Mouse (Mus musculus) embryonic fibroblast, embryonic 13.5 days (primary cell): ENCODE measurements around the gene Lmna. TPM values are rescaled to one million over a fixed set of nuclear protein-coding genes. Genes with fewer than 3 reads are reported as not detected.

ENCODE experiments used
- H3K27ac ChIP-seq: 2 replicates; pipeline ENCODE4 v1.5.1; 2012; ENCODE audit warnings: low read length, control low read depth, inconsistent platforms; ENCODE audit not compliant: insufficient read depth
- H3K4me1 ChIP-seq: 2 replicates; pipeline ENCODE4 v1.6.1; 2011; ENCODE audit warnings: low read length; ENCODE audit not compliant: control insufficient read depth, insufficient read depth
- H3K4me3 ChIP-seq: 2 replicates; pipeline ENCODE4 v1.5.1; 2011; ENCODE audit warnings: mild to moderate bottlenecking, control low read depth, low read length; ENCODE audit not compliant: insufficient read depth
- CTCF ChIP-seq: IDR thresholded peaks from 2 replicates; pipeline ENCODE4 v1.5.1; 2011; ENCODE audit warnings: mild to moderate bottlenecking, control low read depth, low read length, moderate library complexity, borderline replicate concordance; ENCODE audit not compliant: insufficient read depth
- POLR2A ChIP-seq: IDR thresholded peaks from 2 replicates; pipeline ENCODE4 v1.6.1; 2011; ENCODE audit warnings: low read depth, mild to moderate bottlenecking, control low read depth, low read length, moderate library complexity
- polyA plus RNA-seq: library from polyadenylated mRNA; stranded (reverse); fragments of >200 nt; gene quantifications from 2 replicates; pipeline ENCODE4 v1.2.4, GENCODE M21; 2011; ENCODE audit warnings: low read depth; ENCODE audit not compliant: missing spikeins, insufficient read length

Lmna gene
- polyA plus RNA-seq, 1 experiment: 401 TPM

DNA sequence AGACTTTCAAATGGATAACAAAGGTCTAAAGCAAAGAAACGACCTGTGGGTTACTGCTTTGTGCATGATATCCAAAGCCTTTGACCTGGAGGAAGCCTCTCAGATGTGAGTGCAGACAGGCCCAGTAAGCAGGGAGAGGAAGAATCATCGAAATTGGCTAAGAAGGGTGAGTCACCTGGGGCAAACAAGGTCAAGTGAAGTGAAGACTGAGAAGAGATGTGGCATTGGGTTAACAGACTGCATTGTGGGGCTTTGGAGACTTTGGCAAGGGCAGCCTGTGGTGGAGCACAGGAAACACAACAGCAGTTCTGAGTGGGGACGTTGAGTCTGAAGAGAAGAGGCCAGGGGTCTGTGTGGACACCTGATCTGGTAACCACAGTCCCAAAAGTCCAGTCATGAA, 45.3 kb downstream of the Lmna start:
- TF ChIP-seq CTCF: no peak
- no peak for TF ChIP-seq POLR2A
- Histone ChIP-seq H3K4me1 (peaks cover 8% of the 10 kb centered on the region), H3K27ac (no peak overlapping the region), H3K4me3 (no peak overlapping the region)

DNA sequence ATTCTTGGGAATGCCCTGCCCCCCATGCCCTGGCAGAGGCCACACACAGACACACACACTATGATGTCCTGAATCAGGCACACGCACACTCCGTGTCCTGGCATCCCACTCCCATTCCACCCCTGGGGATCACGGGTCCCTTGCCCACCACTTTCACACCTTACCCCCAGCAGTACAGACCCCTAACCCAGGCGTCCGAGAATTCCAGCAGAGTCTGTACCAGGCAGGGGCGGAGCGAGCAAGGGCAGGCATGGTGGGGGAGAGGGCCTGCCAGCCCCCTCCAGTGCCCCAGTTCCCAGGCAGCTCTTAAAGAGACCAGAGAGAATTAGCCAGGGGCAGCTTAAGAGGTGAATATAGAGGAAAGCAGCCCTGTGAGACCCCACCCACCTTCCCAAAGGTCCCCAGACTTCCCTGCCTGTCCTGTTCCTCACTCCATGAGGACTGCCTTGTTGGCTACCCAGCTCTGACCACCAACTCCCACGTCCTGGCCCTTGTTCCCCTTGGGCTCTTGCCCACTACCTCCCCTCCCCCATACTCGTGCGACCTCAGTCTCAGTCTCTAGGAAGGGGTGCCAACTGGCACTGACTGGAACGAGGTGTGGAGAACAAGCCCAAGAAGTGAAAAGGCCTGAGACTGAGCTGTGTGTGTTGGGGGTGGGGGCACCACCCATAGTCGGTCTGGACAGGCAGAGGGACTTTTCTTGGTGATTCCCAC, 48.6 kb downstream of the Lmna start, which contains the start of gene Sema4a:
TSS of gene Sema4a (minus strand) at position 200 of the 714 bp plus-strand sequence.
- no peak for TF ChIP-seq CTCF
- TF ChIP-seq POLR2A: no peak
- no peak within 1 kb of the TSS for H3K4me3 ChIP-seq
- peaks cover 5% of the 10 kb centered on the region; the same call in 1 of the 2 replicates for H3K4me1 ChIP-seq
- H3K27ac ChIP-seq: no peak within 1 kb of the TSS

DNA sequence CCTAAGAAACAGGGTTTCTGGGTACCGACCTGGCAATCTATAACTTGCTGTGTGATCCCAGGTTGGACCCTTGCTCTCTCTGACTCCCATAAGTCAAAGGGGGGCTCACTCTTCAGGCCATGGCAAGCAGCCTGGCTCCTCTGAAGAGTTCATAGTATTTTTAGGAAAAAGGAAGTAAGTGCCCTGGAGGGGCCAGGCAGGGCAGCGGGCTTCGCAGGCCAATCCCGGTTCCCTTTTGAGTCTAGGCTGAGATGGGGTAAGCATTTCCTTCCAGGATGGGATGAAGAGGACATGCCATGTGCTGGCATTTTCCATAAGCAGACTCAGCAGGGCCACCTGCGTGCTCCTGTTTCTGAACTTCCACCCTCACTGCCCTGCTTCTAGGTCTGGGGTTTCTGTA, 49.7 kb downstream of the Lmna start:
- no peak overlapping the region for H3K4me3 ChIP-seq
- H3K27ac ChIP-seq: no peak overlapping the region
- peaks cover 5% of the 10 kb centered on the region; the same call in 1 of the 2 replicates for H3K4me1 ChIP-seq
- TF ChIP-seq CTCF: no peak
- no peak for TF ChIP-seq POLR2A

DNA sequence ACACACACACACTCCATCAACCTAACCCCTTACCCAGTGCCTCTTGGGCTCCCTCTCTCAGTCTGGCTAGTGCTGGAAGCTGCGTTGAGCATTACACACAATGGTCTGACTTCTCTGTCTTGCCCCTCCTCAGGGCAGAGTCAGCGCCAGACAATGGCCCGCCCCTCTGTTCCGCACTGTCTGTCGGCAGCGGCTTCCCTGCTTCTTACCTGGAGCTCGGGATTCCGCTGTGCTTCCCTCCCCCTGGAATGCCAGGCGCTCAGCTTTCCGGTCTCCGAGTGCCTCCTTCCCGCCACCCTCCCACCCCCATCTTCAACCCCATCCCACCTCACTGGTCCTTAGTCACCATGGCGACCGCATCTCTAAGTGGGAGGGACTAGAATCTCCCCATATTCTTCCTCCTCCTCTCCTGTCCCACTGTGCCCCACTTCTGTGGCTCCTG, 51.0 kb downstream of the Lmna start:
- Histone ChIP-seq H3K4me3 (no peak overlapping the region), H3K27ac (no peak overlapping the region), H3K4me1 (no peaks in the 10 kb centered on the region)
- TF ChIP-seq POLR2A (no peak), CTCF (no peak)

DNA sequence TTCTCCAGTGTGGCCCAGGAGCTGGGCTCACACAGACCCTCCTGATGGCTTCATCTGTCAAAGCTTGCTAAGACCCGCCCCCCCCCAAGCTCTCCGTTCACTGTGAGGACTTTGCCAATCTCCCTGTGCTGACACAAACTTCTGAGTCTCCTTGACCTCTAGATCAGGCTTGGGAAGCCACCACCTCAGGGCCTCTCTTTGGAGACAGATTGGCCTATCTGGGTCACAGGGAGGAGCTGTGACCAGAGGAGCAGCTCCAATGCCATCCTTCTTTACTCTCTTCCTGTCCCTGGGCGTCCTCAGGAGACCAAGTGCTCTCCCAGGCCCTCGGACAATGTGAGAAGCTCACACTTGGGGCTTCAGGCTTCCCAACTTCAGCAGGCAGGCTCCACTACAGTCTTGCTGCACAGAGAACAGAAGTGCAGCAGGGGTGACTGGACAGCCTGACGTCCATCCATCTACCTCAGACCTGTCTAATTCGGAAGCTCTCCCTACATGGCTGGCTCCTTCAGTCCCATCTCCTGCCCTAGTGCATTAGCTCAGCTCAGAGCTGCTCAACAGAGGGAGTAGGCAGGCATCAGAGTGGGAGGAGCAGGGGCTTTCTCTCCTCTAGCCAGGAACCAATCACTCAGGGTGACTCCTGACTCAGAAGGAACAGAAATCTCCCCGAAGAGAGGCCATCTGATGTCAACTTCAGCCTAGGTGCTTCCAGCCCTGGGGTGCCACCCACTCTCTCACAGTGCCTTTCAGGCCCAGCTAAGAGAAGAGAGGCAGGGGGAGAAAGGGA, 52.8 kb downstream of the Lmna start:
- Histone ChIP-seq H3K4me3 (no peak overlapping the region), H3K4me1 (no peaks in the 10 kb centered on the region), H3K27ac (no peak overlapping the region)
- TF ChIP-seq CTCF (no peak), POLR2A (no peak)

DNA sequence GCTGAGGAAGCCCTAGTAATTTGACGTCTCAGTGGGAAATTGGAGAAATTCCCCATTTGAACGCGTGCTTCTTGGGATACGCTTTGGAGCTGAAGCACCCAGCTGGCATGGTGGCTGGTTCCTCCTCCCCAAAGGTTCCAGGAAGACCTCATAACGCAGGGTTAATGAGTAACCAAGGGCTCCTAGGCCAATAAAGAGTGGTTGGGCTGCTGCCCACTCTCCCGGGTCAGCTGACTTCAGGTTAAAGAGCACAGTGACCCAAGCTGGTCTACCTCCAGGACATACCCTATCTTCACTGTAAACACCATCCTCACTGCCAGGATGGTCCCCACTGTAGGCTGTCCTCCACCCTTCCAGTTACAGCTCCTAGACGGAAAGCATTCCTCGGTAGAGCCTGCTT, 53.4 kb downstream of the Lmna start:
- Histone ChIP-seq H3K27ac (no peak overlapping the region), H3K4me1 (no peaks in the 10 kb centered on the region), H3K4me3 (no peak overlapping the region)
- TF ChIP-seq CTCF: no peak
- TF ChIP-seq POLR2A: no peak

DNA sequence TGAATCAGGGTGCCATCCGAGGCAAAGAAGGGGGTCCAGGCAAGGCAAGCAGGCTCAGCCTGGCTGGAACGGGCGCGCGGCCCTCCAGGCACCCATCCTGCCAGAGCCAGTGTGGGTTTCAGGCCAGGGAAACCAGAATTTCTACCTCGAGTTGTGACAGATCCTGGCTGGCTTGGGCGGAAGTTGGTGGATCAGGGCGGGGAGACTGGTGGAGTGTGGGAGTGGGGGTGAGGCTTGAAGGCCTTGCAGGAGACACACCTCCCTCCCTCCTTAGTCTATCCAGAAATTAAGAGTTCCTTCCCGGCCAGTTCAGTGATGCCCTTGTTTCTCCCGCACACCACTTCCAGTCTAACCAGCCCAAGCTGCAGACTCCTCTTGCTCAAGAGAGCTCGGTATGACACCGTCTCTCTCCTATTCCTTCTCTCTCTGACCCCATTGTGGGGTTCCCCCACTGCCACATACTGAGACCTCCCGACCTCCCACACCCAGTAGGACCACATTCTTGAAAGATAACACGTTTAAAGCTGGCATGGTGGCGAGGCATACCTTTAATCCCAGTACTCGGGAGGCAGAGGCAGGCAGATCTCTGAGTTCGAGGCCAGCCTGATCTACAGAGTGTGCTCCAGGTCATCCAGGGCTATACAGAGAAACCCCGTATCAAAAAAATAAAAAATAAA, 54.0 kb downstream of the Lmna start:
- TF ChIP-seq CTCF (no peak), POLR2A (no peak)
- Histone ChIP-seq H3K27ac (no peak overlapping the region), H3K4me1 (no peaks in the 10 kb centered on the region), H3K4me3 (no peak overlapping the region)

DNA sequence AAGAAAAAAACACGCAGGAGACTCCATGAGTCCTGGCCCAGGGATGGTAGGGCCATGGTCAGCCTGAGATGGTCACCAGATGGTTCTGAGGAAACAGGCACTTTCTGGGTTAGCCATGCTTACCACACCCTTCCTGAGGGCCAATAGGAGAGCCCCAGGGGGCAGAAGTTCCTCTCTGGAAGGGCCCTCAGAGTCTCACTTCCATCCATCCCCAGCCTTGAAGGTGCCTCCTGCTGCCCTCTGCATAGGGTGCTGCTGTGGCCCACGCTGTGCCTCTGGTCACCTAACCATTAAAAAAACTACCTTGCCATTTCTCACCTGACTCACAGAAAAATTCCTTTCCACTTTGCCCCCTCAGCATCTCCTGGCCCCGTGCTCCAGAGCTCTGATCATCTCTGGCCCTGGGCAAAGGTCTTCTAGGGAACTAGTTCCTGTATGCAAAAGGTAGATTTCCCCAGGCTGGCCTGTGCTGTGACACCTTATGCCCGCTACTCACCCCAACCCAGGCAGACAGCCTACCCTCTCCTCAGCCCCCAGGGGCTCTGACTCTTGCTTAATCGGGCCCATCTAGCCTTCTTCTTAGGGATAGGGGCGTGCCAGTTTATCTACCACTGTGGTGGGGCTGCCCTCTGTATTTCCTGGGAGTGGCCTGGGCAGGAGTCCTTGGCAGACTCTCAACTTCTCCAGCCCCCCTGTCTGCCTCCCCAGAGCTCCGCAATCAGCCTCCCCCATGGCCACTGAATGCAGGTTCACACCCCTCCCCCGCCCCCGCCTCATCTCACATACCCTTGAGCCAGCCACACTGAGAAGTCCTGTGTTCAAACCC, 54.8 kb downstream of the Lmna start:
- Histone ChIP-seq H3K27ac (no peak overlapping the region), H3K4me1 (no peaks in the 10 kb centered on the region), H3K4me3 (no peak overlapping the region)
- TF ChIP-seq CTCF: no peak
- TF ChIP-seq POLR2A: no peak

DNA sequence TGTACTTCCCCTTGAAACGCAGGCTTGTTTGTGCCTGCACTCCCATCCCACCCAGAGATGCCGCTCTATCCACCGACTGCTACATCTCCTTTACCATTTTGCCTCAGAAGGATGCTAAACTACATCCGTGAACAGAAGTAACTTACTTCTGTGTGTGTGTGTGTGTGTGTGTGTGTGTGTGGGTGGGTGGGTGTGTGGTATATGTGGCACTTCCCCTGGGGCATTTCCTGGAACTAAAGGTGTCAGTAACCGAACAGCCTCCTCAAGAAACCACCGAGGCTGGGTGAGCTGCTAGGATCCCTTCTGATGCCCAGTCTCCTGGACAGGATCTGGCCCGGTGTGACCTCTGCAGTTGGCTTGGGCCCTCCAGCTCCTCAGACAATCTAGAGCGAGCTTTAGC, 55.8 kb downstream of the Lmna start:
- Histone ChIP-seq H3K27ac (no peak overlapping the region), H3K4me3 (no peak overlapping the region), H3K4me1 (no peaks in the 10 kb centered on the region)
- TF ChIP-seq POLR2A: no peak
- TF ChIP-seq CTCF: no peak
